Mouse (Mus musculus): ENCODE measurements around the gene Phox2a.

DNA sequence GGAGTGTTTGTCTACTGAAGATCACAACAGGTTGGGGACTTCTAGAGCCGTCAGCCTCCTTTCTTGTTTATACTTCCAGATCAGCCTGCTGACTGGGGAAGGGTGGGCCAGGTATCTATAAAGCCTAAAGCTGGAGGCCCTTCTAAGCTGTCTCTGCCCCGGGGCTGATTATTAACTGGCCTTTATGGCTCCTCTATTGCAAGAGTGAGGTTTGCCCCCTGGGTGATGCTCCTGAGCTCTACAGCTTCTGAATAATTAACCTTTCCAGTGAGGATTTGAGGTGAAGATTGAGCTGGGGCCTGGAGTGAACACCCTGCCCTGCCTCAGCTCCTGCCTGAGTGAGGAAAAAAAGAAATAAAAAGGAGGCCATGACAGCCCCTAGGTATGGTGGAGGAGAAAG is 52.5 kb downstream of the Phox2a start, which contains the start of gene Folr1:
- TF ChIP-seq CTCF (IDR thresholded peaks at IDR 0.05; ENCODE audit: low read depth) (no peak), EP300 (IDR thresholded peaks at IDR 0.05; ENCODE audit: low read depth) (no peak)

Data from liver, postnatal 0 days (tissue).